Mouse (Mus musculus): ENCODE data around the gene C6. TPM values are rescaled to one million over a fixed set of nuclear protein-coding genes. Genes with fewer than 3 reads are reported as not detected.
A peak's percentile ranks its signal among the peaks of the same experiment; 100 is the strongest.

C6 gene
- not detected for total RNA-seq (2021)

- intact Hi-C loops (cut with DNase I), result no loop called here
- no peak for DNase-seq (ENCODE audit: low spot score in 2 of 2)
Measured at GRCm38 (mm10) chr15:4726830-4727310, at the start of gene C6. Gene C6, plus strand, starts transcription at chr15:4727175.

GRCm38 (mm10) chr15:4697604-4698003, 29.4 kb upstream of the C6 start:
- DNase-seq (ENCODE audit: low spot score in 2 of 2), result no peak
- intact Hi-C loops (cut with DNase I), result no loop called here

- intact Hi-C loops (cut with DNase I), result no loop called here
- no peak for DNase-seq (ENCODE audit: low spot score in 2 of 2)
Measured at GRCm38 (mm10) chr15:4734150-4734549, 7.2 kb downstream of the C6 start.

- intact Hi-C loops (cut with DNase I), result no loop called here
- no peak for DNase-seq (ENCODE audit: low spot score in 2 of 2)
Measured at GRCm38 (mm10) chr15:4734996-4735609, 8.1 kb downstream of the C6 start.

- intact Hi-C loops (cut with DNase I), result no loop called here
- no peak for DNase-seq (ENCODE audit: low spot score in 2 of 2)
Measured at GRCm38 (mm10) chr15:4747656-4748055, 20.7 kb downstream of the C6 start.

- DNase-seq (ENCODE audit: low spot score in 2 of 2), result no peak
- intact Hi-C loops (cut with DNase I), result no loop called here
Measured at GRCm38 (mm10) chr15:4790378-4790777, 63.4 kb downstream of the C6 start.

GRCm38 (mm10) chr15:4796861-4797260, 69.9 kb downstream of the C6 start:
- intact Hi-C loops (cut with DNase I), result no loop called here
- no peak for DNase-seq (ENCODE audit: low spot score in 2 of 2)

GRCm38 (mm10) chr15:4804256-4804655, 77.3 kb downstream of the C6 start:
- intact Hi-C loops (cut with DNase I), result no loop called here
- DNase-seq (ENCODE audit: low spot score in 2 of 2), result no peak

- DNase-seq (ENCODE audit: low spot score in 2 of 2), result no peak
- intact Hi-C loops (cut with DNase I), result no loop called here
Measured at GRCm38 (mm10) chr15:4808131-4808530, 81.2 kb downstream of the C6 start.

GRCm38 (mm10) chr15:4814976-4815375, 88.0 kb downstream of the C6 start:
- intact Hi-C loops (cut with DNase I), result no loop called here

GRCm38 (mm10) chr15:4815711-4816110, 88.7 kb downstream of the C6 start:
- intact Hi-C loops (cut with DNase I), result no loop called here
- peak; percentile 6 to 18 for DNase-seq (ENCODE audit: low spot score in 2 of 2)

More at GRCm38 (mm10) chr15:4814976-4815375, 88.0 kb downstream of the C6 start:
- no peak for DNase-seq (ENCODE audit: low spot score in 2 of 2)

GRCm38 (mm10) chr15:4816752-4817493, 89.9 kb downstream of the C6 start:
- intact Hi-C loops (cut with DNase I), result no loop called here
- no peak for DNase-seq (ENCODE audit: low spot score in 2 of 2)

- no peak for DNase-seq (ENCODE audit: low spot score in 2 of 2)
- intact Hi-C loops (cut with DNase I), result no loop called here
Measured at GRCm38 (mm10) chr15:4818437-4818836, 91.5 kb downstream of the C6 start.

GRCm38 (mm10) chr15:4821161-4821560, 94.2 kb downstream of the C6 start:
- intact Hi-C loops (cut with DNase I), result no loop called here
- no peak for DNase-seq (ENCODE audit: low spot score in 2 of 2)

GRCm38 (mm10) chr15:4821824-4822223, 94.8 kb downstream of the C6 start:
- intact Hi-C loops (cut with DNase I), result no loop called here
- no peak for DNase-seq (ENCODE audit: low spot score in 2 of 2)

GRCm38 (mm10) chr15:4827736-4828135, 100.8 kb downstream of the C6 start:
- DNase-seq (ENCODE audit: low spot score in 2 of 2), result no peak
- intact Hi-C loops (cut with DNase I), result no loop called here

GRCm38 (mm10) chr15:4836354-4836753, 109.4 kb downstream of the C6 start:
- intact Hi-C loops (cut with DNase I), result no loop called here
- no peak for DNase-seq (ENCODE audit: low spot score in 2 of 2)

- intact Hi-C loops (cut with DNase I), result no loop called here
- DNase-seq (ENCODE audit: low spot score in 2 of 2), result no peak
Measured at GRCm38 (mm10) chr15:4850015-4850414, 123.0 kb downstream of the C6 start.
